Mouse (Mus musculus) spleen, adult 2 months (tissue): Measurements from ENCODE around the gene Rdh16f2. TPM values are rescaled to one million over a fixed set of nuclear protein-coding genes. Genes with fewer than 3 reads are reported as not detected.

Source experiments
- DNase-seq, 2 experiments: peaks; one replicate each; pipeline versions ENCODE4 v3.0.0 to v3.0.0-alpha.2; 2012 to 2021; ENCODE audit warnings: low spot score in 2 of 2, low read depth in 1 of 2
- H3K27ac ChIP-seq: fragments of 200-500 bp; 2 replicates; pipeline ENCODE4 v1.5.1; 2012; ENCODE audit warnings: low read length, inconsistent platforms; ENCODE audit not compliant: insufficient read depth
- H3K27me3 ChIP-seq: fragments of 200-500 bp; 2 replicates; pipeline ENCODE4 v1.6.1; 2012; ENCODE audit warnings: mild to moderate bottlenecking, moderate library complexity, low read length, inconsistent platforms; ENCODE audit not compliant: control insufficient read depth, insufficient read depth
- H3K36me3 ChIP-seq: fragments of 200-500 bp; 2 replicates; pipeline ENCODE4 v1.6.1; 2012; ENCODE audit warnings: mild to moderate bottlenecking, low read length, inconsistent platforms; ENCODE audit not compliant: control insufficient read depth, insufficient read depth
- H3K4me1 ChIP-seq: fragments of 200-500 bp; 2 replicates; pipeline ENCODE4 v1.6.1; 2011; ENCODE audit warnings: inconsistent platforms; ENCODE audit not compliant: control insufficient read depth, insufficient read depth, insufficient read length
- H3K4me3 ChIP-seq: fragments of 200-500 bp; 2 replicates; pipeline ENCODE4 v1.5.1; 2011; ENCODE audit warnings: mild to moderate bottlenecking, inconsistent platforms; ENCODE audit not compliant: insufficient read depth, insufficient read length; ENCODE audit errors: extremely low read depth
- CTCF ChIP-seq: fragments of 200-500 bp; IDR thresholded peaks from 2 replicates; pipeline ENCODE4 v1.5.1; 2011; ENCODE audit warnings: mild to moderate bottlenecking, inconsistent platforms; ENCODE audit not compliant: insufficient read depth, insufficient read length, insufficient replicate concordance; ENCODE audit errors: extremely low read depth
- POLR2A ChIP-seq: fragments of 200-500 bp; IDR thresholded peaks from 2 replicates; pipeline ENCODE4 v1.6.1; 2011; ENCODE audit warnings: low read depth, low read length, inconsistent platforms
- WGBS: fragments of 180-500 bp; shearing (Covaris S2); methylation state at CpG from one replicate; pipeline ENCODE4 v1.1.7; 2018; 5-methylcytosine and 5-hydroxymethylcytosine counted together
- polyA plus RNA-seq: library from polyadenylated mRNA; depleted of rRNA; stranded (reverse); fragments of >200 nt; gene quantifications from 2 replicates; pipeline ENCODE4 v1.2.3, GENCODE M21; 2012; rRNA removed

Rdh16f2 gene
- polyA plus RNA-seq, 1 experiment, result 0.08 TPM

DNA sequence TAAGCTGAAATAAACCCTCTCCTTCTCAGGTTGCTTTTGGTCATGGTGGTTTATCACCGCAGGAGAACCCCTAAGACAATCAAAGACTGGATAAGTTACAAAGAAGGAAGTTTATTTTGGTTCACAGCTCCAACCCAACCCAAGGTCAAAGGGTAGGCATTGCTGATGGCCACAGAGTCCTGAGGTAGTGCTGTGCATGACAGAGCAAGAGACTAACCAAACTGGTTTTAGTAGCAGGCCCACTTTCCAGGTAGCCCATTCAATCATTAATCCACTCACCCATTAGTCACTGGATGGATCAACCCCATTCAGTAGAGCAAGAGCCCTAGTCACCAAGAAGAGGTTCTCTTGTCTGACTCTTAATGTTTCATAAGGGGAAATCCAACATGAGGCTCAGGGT lies 56.0 kb downstream of the Rdh16f2 start:
- Histone ChIP-seq H3K27me3 (no peaks in the 10 kb centered on the region), H3K4me1 (no peaks in the 10 kb centered on the region), H3K36me3 (no peaks in the 10 kb centered on the region), H3K4me3 (no peak overlapping the region), H3K27ac (no peak overlapping the region)
- 77% methylated on average over 1 of the region's 1 CpGs for WGBS
- DNase-seq, result no peak
- TF ChIP-seq CTCF (no peak), POLR2A (no peak)

GRCm38 (mm10) chr10:127923024-127923423 lies 56.8 kb downstream of the Rdh16f2 start:
- no peaks in the 10 kb centered on the region for H3K36me3 ChIP-seq
- no peak overlapping the region for H3K27ac ChIP-seq
- 90% methylated on average over 8 of the region's 8 CpGs for WGBS
- no peak for TF ChIP-seq POLR2A
- TF ChIP-seq CTCF, result no peak
- no peak for DNase-seq
- no peaks in the 10 kb centered on the region for H3K27me3 ChIP-seq
- H3K4me1 ChIP-seq, result no peaks in the 10 kb centered on the region
- no peak overlapping the region for H3K4me3 ChIP-seq

GRCm38 (mm10) chr10:127924597-127925378 lies 58.5 kb downstream of the Rdh16f2 start:
- DNase-seq, result no peak
- WGBS, result 88% methylated on average over 7 of the region's 7 CpGs
- Histone ChIP-seq H3K4me3 (no peak overlapping the region), H3K27ac (no peak overlapping the region), H3K27me3 (no peaks in the 10 kb centered on the region), H3K4me1 (no peaks in the 10 kb centered on the region), H3K36me3 (no peaks in the 10 kb centered on the region)
- TF ChIP-seq POLR2A, result no peak

Other genes with a start within 250 kb of the Rdh16f2 start
- 98.7 and 99.4 TPM in 2 replicates for gene Lrp1, start 245.3 kb upstream of the Rdh16f2 start, polyA plus RNA-seq
- gene Stat6, start 223.5 kb upstream of the Rdh16f2 start, polyA plus RNA-seq, result 120 and 126 TPM in 2 replicates
- 3.2 and 3.5 TPM in 2 replicates for gene Nemp1, start 199.6 kb upstream of the Rdh16f2 start, polyA plus RNA-seq
- 30.6 and 32.7 TPM in 2 replicates for gene Nab2, start 197.9 kb upstream of the Rdh16f2 start, polyA plus RNA-seq
- gene Myo1a, start 161.3 kb upstream of the Rdh16f2 start, polyA plus RNA-seq, result 0.13 and 0.21 TPM in 2 replicates
- 1.9 and 4.1 TPM in 2 replicates for gene Tac2, start 142.0 kb upstream of the Rdh16f2 start, polyA plus RNA-seq
- gene Zbtb39, start 126.9 kb upstream of the Rdh16f2 start, polyA plus RNA-seq, result 5.6 and 6.0 TPM in 2 replicates
- 22.5 and 28.8 TPM in 2 replicates for gene Gpr182, start 114.7 kb upstream of the Rdh16f2 start, polyA plus RNA-seq
- gene Rdh1, start 106.8 kb upstream of the Rdh16f2 start, polyA plus RNA-seq, result 0.25 and 0.56 TPM in 2 replicates
- gene Rdh16f1, start 106.7 kb upstream of the Rdh16f2 start, polyA plus RNA-seq, result 0.60 and 0.94 TPM in 2 replicates
- 0.11 and 0.18 TPM in 2 replicates for gene Rdh9, start 90.1 kb upstream of the Rdh16f2 start, polyA plus RNA-seq
- 0.04 TPM in 1 of 2 replicates, not detected in the other for gene Rdh16, start 65.3 kb upstream of the Rdh16f2 start, polyA plus RNA-seq
- not detected in 2 replicates for gene Rdh19, start 16.5 kb upstream of the Rdh16f2 start, polyA plus RNA-seq
- gene Rdh7, start 22.3 kb downstream of the Rdh16f2 start, polyA plus RNA-seq, result 0.06 and 0.08 TPM in 2 replicates
- 0.04 and 0.15 TPM in 2 replicates for gene Sdr9c7, start 32.0 kb downstream of the Rdh16f2 start, polyA plus RNA-seq
- gene Hsd17b6, start 141.1 kb downstream of the Rdh16f2 start, polyA plus RNA-seq, result not detected in 2 replicates
- gene Prim1, start 148.7 kb downstream of the Rdh16f2 start, polyA plus RNA-seq, result 3.9 and 4.2 TPM in 2 replicates
- gene Naca, start 169.1 kb downstream of the Rdh16f2 start, polyA plus RNA-seq, result 124 and 171 TPM in 2 replicates
- gene Ptges3, start 192.5 kb downstream of the Rdh16f2 start, polyA plus RNA-seq, result 20.2 and 59.3 TPM in 2 replicates
- gene Atp5b, start 216.8 kb downstream of the Rdh16f2 start, polyA plus RNA-seq, result 803 and 1,529 TPM in 2 replicates
- 39.0 and 43.3 TPM in 2 replicates for gene Baz2a, start 225.1 kb downstream of the Rdh16f2 start, polyA plus RNA-seq